Mouse (Mus musculus) liver, embryonic 13.5 days (tissue): ENCODE measurements around the gene Itga2b. TPM values are rescaled to one million over a fixed set of nuclear protein-coding genes. Genes with fewer than 3 reads are reported as not detected.
A peak's percentile ranks its signal among the peaks of the same experiment; 100 is the strongest.

ENCODE experiments used
- ATAC-seq: fragments of 200-750 bp; cut with Nextera tagmentation; 2 replicates; pipeline ENCODE4 v1.8.0; 2017; ENCODE audit warnings: low read depth, mild to moderate bottlenecking, moderate number of reproducible peaks, moderate library complexity
- DNase-seq: peaks from one replicate; pipeline ENCODE4 v3.0.0; 2022
- H3K27ac ChIP-seq: fragments of 300-500 bp; sonication (generic); 2 replicates; pipeline ENCODE4 v1.5.1; 2015; ENCODE audit warnings: moderate library complexity, mild to moderate bottlenecking, inconsistent platforms
- H3K27me3 ChIP-seq: fragments of 300-500 bp; sonication (generic); 2 replicates; pipeline ENCODE4 v1.6.1; 2015; ENCODE audit warnings: mild to moderate bottlenecking, inconsistent platforms
- H3K36me3 ChIP-seq: fragments of 300-500 bp; sonication (generic); 2 replicates; pipeline ENCODE4 v1.6.1; 2015; ENCODE audit warnings: mild to moderate bottlenecking, inconsistent platforms
- H3K4me1 ChIP-seq: fragments of 300-500 bp; sonication (generic); replicated peaks from 2 replicates; pipeline ENCODE4 v1.6.1; 2015; ENCODE audit warnings: inconsistent platforms
- H3K4me2 ChIP-seq: fragments of 300-500 bp; sonication (generic); 2 replicates; pipeline ENCODE4 v1.6.1; 2015; ENCODE audit warnings: inconsistent platforms, mild to moderate bottlenecking, moderate library complexity
- H3K4me3 ChIP-seq: fragments of 300-500 bp; sonication (generic); replicated peaks from 2 replicates; pipeline ENCODE4 v1.5.1; 2015; ENCODE audit warnings: mild to moderate bottlenecking, inconsistent platforms
- H3K9ac ChIP-seq: fragments of 300-500 bp; sonication (generic); 2 replicates; pipeline ENCODE4 v1.6.1; 2015; ENCODE audit warnings: mild to moderate bottlenecking, inconsistent platforms
- H3K9me3 ChIP-seq: fragments of 300-500 bp; sonication (generic); replicated peaks from 2 replicates; pipeline ENCODE4 v1.6.1; 2016; ENCODE audit warnings: inconsistent platforms
- WGBS: fragments of 180-500 bp; shearing (Covaris S2); methylation state at CpG from one replicate; pipeline ENCODE4 v1.1.7; 2015; ENCODE audit not compliant: insufficient replicate concordance; 5-methylcytosine and 5-hydroxymethylcytosine counted together
- polyA plus RNA-seq: library from polyadenylated mRNA; unstranded; fragments of >200 nt; fragmentation: Nextera tagmentation; extraction: Ambion mirVana; gene quantifications from 2 replicates; pipeline ENCODE4 v1.2.1, GENCODE M21; 2015

Gene Itga2b
- polyA plus RNA-seq, result 41.8 and 45.1 TPM in 2 replicates

- H3K4me1 ChIP-seq, result peaks cover 62% of the 10 kb centered on the region
- 0 out of 2 replicates have a peak, but pooled peaks cover 2% of the 10 kb centered on the region for H3K27me3 ChIP-seq
- H3K27ac ChIP-seq, result peak within 1 kb of the TSS; percentile 87
- WGBS, result 10% methylated on average over 11 of the region's 11 CpGs
- H3K9me3 ChIP-seq, result no peaks in the 10 kb centered on the region
- H3K9ac ChIP-seq, result peak within 1 kb of the TSS; percentile 66
- H3K4me3 ChIP-seq, result peak within 1 kb of the TSS; percentile 44
- H3K4me2 ChIP-seq, result peak within 1 kb of the TSS; percentile 94
- peak; percentile 80 for ATAC-seq
- peak; percentile 66 for DNase-seq
- no peaks in the 10 kb centered on the region for H3K36me3 ChIP-seq
These were observed at the start of gene Itga2b for GRCm38 (mm10) chr11:102469648-102470357. Gene Itga2b, minus strand, starts transcription at chr11:102470122.

DNA sequence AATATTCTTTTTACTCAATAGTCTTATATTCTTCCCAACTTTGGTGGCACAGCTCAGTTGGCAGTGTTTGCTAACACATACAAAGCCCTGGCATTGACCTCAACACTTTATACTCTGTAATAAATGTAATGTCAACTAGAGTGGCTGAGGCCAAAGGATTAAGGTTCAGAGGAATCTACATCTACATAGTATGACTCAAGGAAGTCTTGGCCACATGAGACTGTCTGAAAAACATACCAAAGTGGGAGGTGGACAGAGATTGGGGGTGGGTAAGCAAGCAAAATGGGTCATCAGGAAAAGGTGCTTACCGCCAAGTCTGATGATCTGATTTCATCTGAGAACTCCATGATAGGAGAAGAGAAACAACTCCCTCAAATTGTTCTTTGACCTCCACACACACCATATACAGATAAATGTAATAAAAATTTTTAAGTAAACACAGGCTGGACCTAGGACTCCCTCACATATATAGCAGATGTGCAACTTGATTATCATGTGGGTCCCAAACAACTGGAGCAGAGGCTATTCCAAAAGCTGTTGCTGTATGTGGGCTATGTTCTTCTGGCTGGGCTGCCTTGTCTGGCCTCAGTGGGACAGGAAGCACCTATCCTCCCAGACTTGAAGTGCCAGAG lies 45.0 kb upstream of the Itga2b start:
- H3K4me2 ChIP-seq, result no peak overlapping the region
- H3K27ac ChIP-seq, result no peak overlapping the region
- no peak overlapping the region for H3K4me3 ChIP-seq
- H3K9ac ChIP-seq, result no peak overlapping the region
- H3K9me3 ChIP-seq, result no peaks in the 10 kb centered on the region
- ATAC-seq, result no peak
- no peaks in the 10 kb centered on the region for H3K4me1 ChIP-seq
- no peaks in the 10 kb centered on the region for H3K27me3 ChIP-seq
- WGBS, result 80% methylated on average over 1 of the region's 1 CpGs
- peaks cover 23% of the 10 kb centered on the region for H3K36me3 ChIP-seq
- no peak for DNase-seq

DNA sequence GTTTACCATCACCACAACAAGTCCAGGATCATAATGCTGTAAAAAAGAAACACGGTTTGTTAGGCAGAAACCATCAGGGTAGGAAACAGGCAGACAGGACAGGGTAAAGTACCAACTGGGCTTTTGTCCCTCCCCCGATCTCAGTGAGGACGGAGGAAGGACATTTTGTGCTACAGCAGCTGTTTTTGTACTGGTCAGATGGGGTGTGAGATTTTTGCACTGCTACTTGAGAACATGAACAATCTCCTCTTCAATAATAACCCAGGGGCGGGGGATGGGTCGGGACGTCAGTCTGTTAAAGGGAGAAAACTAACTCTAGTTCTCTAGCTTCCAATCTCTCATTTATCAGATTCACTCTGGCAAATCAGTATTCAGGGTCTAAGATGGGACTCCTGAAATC lies 40.3 kb upstream of the Itga2b start:
- no peak overlapping the region for H3K27ac ChIP-seq
- H3K27me3 ChIP-seq, result no peaks in the 10 kb centered on the region
- no peaks in the 10 kb centered on the region for H3K9me3 ChIP-seq
- no peak overlapping the region for H3K4me2 ChIP-seq
- no peaks in the 10 kb centered on the region for H3K4me1 ChIP-seq
- H3K9ac ChIP-seq, result no peak overlapping the region
- ATAC-seq (no peak), DNase-seq (no peak)
- H3K36me3 ChIP-seq, result peaks cover 19% of the 10 kb centered on the region
- WGBS, result 79% methylated on average over 6 of the region's 6 CpGs
- no peak overlapping the region for H3K4me3 ChIP-seq

GRCm38 (mm10) chr11:102496732-102497131 lies 26.8 kb upstream of the Itga2b start:
- no peak for ATAC-seq
- no peaks in the 10 kb centered on the region for H3K9me3 ChIP-seq
- H3K27me3 ChIP-seq, result no peaks in the 10 kb centered on the region
- H3K36me3 ChIP-seq, result peaks cover 61% of the 10 kb centered on the region
- no peak for DNase-seq
- no peak overlapping the region for H3K27ac ChIP-seq
- 61% methylated on average over 2 of the region's 2 CpGs for WGBS
- no peak overlapping the region for H3K4me3 ChIP-seq
- H3K4me1 ChIP-seq, result peaks cover 7% of the 10 kb centered on the region
- no peak overlapping the region for H3K9ac ChIP-seq
- H3K4me2 ChIP-seq, result no peak overlapping the region

DNA sequence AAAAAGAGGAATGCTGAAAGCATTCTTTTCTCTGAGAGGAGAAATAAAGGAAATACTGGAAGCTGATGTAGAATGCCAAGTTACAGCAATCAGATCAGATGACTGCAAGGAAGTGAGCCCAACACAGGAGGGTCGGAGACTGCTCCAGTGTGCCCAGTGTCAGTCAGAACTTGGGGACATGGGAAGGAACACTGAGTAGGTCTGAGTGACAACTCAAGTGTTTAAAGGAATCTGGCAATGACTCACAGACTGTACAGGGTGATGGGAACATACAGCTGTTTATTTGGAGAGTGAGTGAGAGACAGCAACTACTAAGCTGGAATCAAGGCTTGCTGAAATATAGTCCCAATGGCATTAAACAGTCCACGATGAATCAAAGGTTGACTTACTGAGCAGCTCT lies 26.3 kb upstream of the Itga2b start:
- 85% methylated on average over 2 of the region's 2 CpGs for WGBS
- no peak for ATAC-seq
- H3K36me3 ChIP-seq, result peaks cover 60% of the 10 kb centered on the region

GRCm38 (mm10) chr11:102495742-102496141 lies 25.8 kb upstream of the Itga2b start:
- Histone ChIP-seq H3K9ac (no peak overlapping the region), H3K9me3 (no peaks in the 10 kb centered on the region), H3K36me3 (peaks cover 55% of the 10 kb centered on the region), H3K27me3 (no peaks in the 10 kb centered on the region), H3K27ac (no peak overlapping the region), H3K4me3 (no peak overlapping the region), H3K4me1 (peaks cover 7% of the 10 kb centered on the region), H3K4me2 (no peak overlapping the region)
- DNase-seq (no peak), ATAC-seq (no peak)
- 96% methylated on average over 5 of the region's 5 CpGs for WGBS

More for the DNA sequence above, 26.3 kb upstream of the Itga2b start:
- Histone ChIP-seq H3K9ac (no peak overlapping the region), H3K27ac (no peak overlapping the region), H3K4me1 (peaks cover 7% of the 10 kb centered on the region), H3K27me3 (no peaks in the 10 kb centered on the region), H3K4me2 (no peak overlapping the region), H3K9me3 (no peaks in the 10 kb centered on the region), H3K4me3 (no peak overlapping the region)
- no peak for DNase-seq

- WGBS, result 88% methylated on average over 6 of the region's 6 CpGs
- Histone ChIP-seq H3K4me3 (no peak overlapping the region), H3K4me1 (peaks cover 7% of the 10 kb centered on the region), H3K27me3 (no peaks in the 10 kb centered on the region), H3K9ac (no peak overlapping the region), H3K36me3 (peaks cover 50% of the 10 kb centered on the region), H3K4me2 (no peak overlapping the region), H3K27ac (no peak overlapping the region), H3K9me3 (no peaks in the 10 kb centered on the region)
- no peak for DNase-seq
- ATAC-seq, result no peak
These were observed 25.2 kb upstream of the Itga2b start for GRCm38 (mm10) chr11:102495114-102495513.

DNA sequence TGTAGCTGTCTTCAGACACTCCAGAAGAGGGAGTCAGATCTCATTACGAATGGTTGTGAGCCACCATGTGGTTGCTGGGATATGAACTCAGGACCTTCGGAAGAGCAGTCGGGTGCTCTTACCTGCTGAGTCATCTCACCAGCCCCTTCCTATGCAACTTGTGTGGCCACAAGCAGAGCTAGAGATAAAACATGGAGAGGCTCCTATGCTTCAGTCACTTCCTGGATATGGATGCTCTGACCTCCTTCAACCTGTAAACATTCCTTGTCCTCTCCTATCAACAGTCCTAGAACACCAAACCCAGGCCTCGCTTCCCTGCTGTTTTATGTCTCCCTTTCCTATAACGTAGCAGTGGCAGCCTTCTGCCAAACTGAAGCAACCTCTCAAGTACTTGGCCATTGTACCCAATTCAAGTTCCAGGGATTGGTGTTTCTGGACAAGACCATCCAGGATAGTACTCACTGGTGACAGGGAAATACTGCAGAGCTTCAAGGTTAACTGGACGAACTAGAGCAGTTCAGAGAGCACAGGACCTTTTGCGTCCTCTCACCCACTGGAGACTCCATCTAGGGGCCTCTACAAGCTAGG lies 24.2 kb upstream of the Itga2b start:
- H3K27me3 ChIP-seq, result no peaks in the 10 kb centered on the region
- 67% methylated on average over 7 of the region's 7 CpGs for WGBS

DNA sequence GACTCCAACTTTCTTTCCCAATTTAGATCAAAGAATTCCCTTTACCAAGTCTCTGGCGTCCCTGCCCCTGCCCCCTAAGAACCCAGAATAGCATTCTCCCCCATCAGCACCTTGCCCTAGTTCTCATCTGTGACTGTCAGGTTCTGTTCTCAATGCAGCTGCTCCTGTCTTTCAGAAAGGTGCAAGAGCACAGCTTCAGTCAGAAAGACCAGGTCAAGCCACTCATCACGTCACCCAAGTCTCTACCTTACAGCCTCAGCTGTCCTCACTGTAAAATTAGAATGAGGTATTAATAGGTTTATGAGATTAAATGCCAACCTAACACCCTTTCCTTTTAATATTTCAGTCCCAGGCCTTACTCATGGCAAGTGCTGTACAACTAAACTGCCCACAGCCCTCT lies 23.3 kb upstream of the Itga2b start:
- Histone ChIP-seq H3K9me3 (no peaks in the 10 kb centered on the region), H3K36me3 (peaks cover 33% of the 10 kb centered on the region), H3K4me1 (peaks cover 11% of the 10 kb centered on the region), H3K27me3 (no peaks in the 10 kb centered on the region), H3K4me3 (no peak overlapping the region), H3K4me2 (no peak overlapping the region), H3K9ac (no peak overlapping the region), H3K27ac (no peak overlapping the region)
- DNase-seq (no peak), ATAC-seq (no peak)
- WGBS, result 81% methylated on average over 2 of the region's 2 CpGs

More for the DNA sequence above, 24.2 kb upstream of the Itga2b start:
- H3K36me3 ChIP-seq, result peaks cover 41% of the 10 kb centered on the region
- no peak overlapping the region for H3K9ac ChIP-seq
- H3K4me3 ChIP-seq, result no peak overlapping the region
- DNase-seq (no peak), ATAC-seq (no peak; the same call in 1 of the 2 replicates)
- peaks cover 7% of the 10 kb centered on the region for H3K4me1 ChIP-seq
- H3K9me3 ChIP-seq, result no peaks in the 10 kb centered on the region
- no peak overlapping the region for H3K27ac ChIP-seq
- H3K4me2 ChIP-seq, result no peak overlapping the region

GRCm38 (mm10) chr11:102487901-102488300 lies 18.0 kb upstream of the Itga2b start:
- Histone ChIP-seq H3K36me3 (peaks cover 44% of the 10 kb centered on the region), H3K27me3 (no peaks in the 10 kb centered on the region), H3K27ac (no peak overlapping the region), H3K4me1 (peaks cover 15% of the 10 kb centered on the region), H3K9ac (no peak overlapping the region), H3K4me3 (no peak overlapping the region), H3K4me2 (no peak overlapping the region), H3K9me3 (no peaks in the 10 kb centered on the region)
- ATAC-seq (no peak), DNase-seq (no peak)
- WGBS, result 34% methylated on average over 2 of the region's 2 CpGs

GRCm38 (mm10) chr11:102486733-102487386 lies 16.9 kb upstream of the Itga2b start:
- no peak overlapping the region for H3K9ac ChIP-seq
- no peaks in the 10 kb centered on the region for H3K27me3 ChIP-seq
- no peak overlapping the region for H3K4me2 ChIP-seq
- WGBS, result 57% methylated on average over 11 of the region's 11 CpGs
- H3K27ac ChIP-seq, result no peak overlapping the region
- no peak for DNase-seq
- H3K36me3 ChIP-seq, result peaks cover 47% of the 10 kb centered on the region
- H3K9me3 ChIP-seq, result no peaks in the 10 kb centered on the region
- no peak overlapping the region for H3K4me3 ChIP-seq
- peak; percentile 72 for ATAC-seq
- peaks cover 15% of the 10 kb centered on the region for H3K4me1 ChIP-seq
